In the genomic region with DNA sequence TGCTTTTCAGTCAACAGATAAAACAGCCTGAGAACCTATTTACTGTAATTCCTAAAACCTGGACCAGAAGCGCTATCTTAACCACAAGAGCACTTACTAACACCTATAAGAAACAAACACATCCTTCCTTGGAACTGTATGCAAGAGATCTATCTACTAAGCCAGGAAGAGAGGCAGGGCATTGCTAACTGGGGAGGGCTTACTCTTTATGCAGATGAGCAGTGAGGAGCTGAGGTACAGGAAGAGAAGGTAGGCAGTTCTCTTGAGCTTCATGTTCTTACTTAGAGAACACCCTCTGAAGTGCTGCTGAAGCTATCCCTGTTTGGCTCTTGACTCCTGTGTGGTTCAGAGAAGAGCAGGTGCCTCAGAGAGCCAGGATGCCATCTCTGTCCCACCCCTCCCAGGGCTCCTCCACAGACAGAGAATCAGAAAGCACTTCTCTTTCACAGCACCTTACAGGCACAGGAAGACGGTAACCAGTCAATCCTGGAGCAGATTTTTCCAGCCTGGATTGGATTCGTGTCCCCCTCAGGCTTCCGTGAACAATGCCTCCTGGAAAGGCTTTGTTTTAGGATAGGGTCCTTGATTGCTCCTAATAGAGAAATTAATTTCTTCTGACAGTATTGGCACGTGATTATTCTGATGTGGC, we compare ENCODE assay signal across 12 mouse cellular contexts. TPM values are rescaled to one million over a fixed set of nuclear protein-coding genes. Genes with fewer than 3 reads are reported as not detected.
A peak's percentile ranks its signal among the peaks of the same experiment; 100 is the strongest.
DNase-seq lines count a peak whose midpoint lies in the region; ATAC-seq and TF ChIP-seq lines count a peak whose summit lies in the region.
"Had no signal": no experiment of that assay in that cellular context is flagged by ENCODE, and none has a peak within 500 bp of the region (broad histone marks: within the 10 kb centered on the region; RNA-seq: fewer than 3 reads in every experiment).

A gene (minus strand): TSS at position 463 of the 649 bp plus-strand sequence.

- no peaks in the 10 kb centered on the region for H3K36me3 ChIP-seq in stomach, embryonic 14.5 days (ENCODE audit: control insufficient read depth, insufficient read depth, low read length)
- no peaks in the 10 kb centered on the region for H3K36me3 ChIP-seq in stomach, postnatal 0 days (ENCODE audit: control insufficient read depth, insufficient read depth, low read length)
- H3K36me3 ChIP-seq in embryonic facial prominence, embryonic 11.5 days (replicated peaks; ENCODE audit: control insufficient read depth, insufficient read depth, low read depth, low read length): no peaks in the 10 kb centered on the region
- no peaks in the 10 kb centered on the region for H3K36me3 ChIP-seq in intestine, embryonic 15.5 days
- no peaks in the 10 kb centered on the region for H3K36me3 ChIP-seq in neural tube, embryonic 15.5 days
- H3K36me3 ChIP-seq in liver, embryonic 12.5 days: no peaks in the 10 kb centered on the region

- ATAC-seq in stomach, embryonic 14.5 days (ENCODE audit: insufficient number of reproducible peaks, insufficient read depth, low FRiP score, low read depth): 0 out of 2 replicates have a peak, but pooled peaks have one; percentile 37
- no peak for ATAC-seq in stomach, postnatal 0 days (ENCODE audit: low FRiP score, low TSS enrichment)
- peak; percentile 50; the same call in 1 of the 2 replicates for ATAC-seq in embryonic facial prominence, embryonic 11.5 days (replicated peaks; ENCODE audit: insufficient number of reproducible peaks, low FRiP score, low TSS enrichment, low read depth)
- peak; percentile 75 for ATAC-seq in intestine, embryonic 15.5 days
- peak; percentile 79 for ATAC-seq in neural tube, embryonic 15.5 days (ENCODE audit: low FRiP score)
- ATAC-seq in liver, embryonic 12.5 days: no peak

- no peaks in the 10 kb centered on the region for H3K27me3 ChIP-seq in stomach, embryonic 14.5 days (ENCODE audit: control insufficient read depth, insufficient read depth, low read length)
- H3K27me3 ChIP-seq in stomach, postnatal 0 days (ENCODE audit: control insufficient read depth, insufficient read depth, low read length): no peaks in the 10 kb centered on the region
- H3K27me3 ChIP-seq in embryonic facial prominence, embryonic 11.5 days (ENCODE audit: control insufficient read depth, insufficient read depth, low read length): no peaks in the 10 kb centered on the region
- no peaks in the 10 kb centered on the region for H3K27me3 ChIP-seq in intestine, embryonic 15.5 days (replicated peaks)
- H3K27me3 ChIP-seq in neural tube, embryonic 15.5 days (replicated peaks): no peaks in the 10 kb centered on the region
- H3K27me3 ChIP-seq in liver, embryonic 12.5 days (replicated peaks): no peaks in the 10 kb centered on the region

- no peak for TF ChIP-seq CTCF in stomach, postnatal 0 days (IDR thresholded peaks at IDR 0.05; ENCODE audit: low read depth)
- TF ChIP-seq CTCF in left cerebral cortex, adult 2 months (IDR thresholded peaks at IDR 0.05): no peak

- peak within 1 kb of the TSS; percentile 25; the same call in 1 of the 2 replicates for H3K9ac ChIP-seq in stomach, embryonic 14.5 days (replicated peaks; ENCODE audit: low read depth, low read length)
- no peak within 1 kb of the TSS for H3K9ac ChIP-seq in stomach, postnatal 0 days (ENCODE audit: low read length)
- no peak within 1 kb of the TSS for H3K9ac ChIP-seq in embryonic facial prominence, embryonic 11.5 days (replicated peaks; ENCODE audit: low read length)
- no peak within 1 kb of the TSS for H3K9ac ChIP-seq in intestine, embryonic 15.5 days
- H3K9ac ChIP-seq in neural tube, embryonic 15.5 days (replicated peaks): peak within 1 kb of the TSS; percentile 37; the same call in 1 of the 2 replicates
- H3K9ac ChIP-seq in liver, embryonic 12.5 days: no peak within 1 kb of the TSS

- intact Hi-C loops in left cerebral cortex, postnatal 36 days (cut with DNase I): no loop called here
- intact Hi-C loops in left cerebral cortex, adult 2 months (cut with DNase I): no loop called here

- H3K4me2 ChIP-seq in stomach, embryonic 14.5 days (replicated peaks; ENCODE audit: low read depth, low read length): 0 out of 2 replicates have a peak within 1 kb of the TSS, but pooled peaks have one; percentile 5
- no peak within 1 kb of the TSS for H3K4me2 ChIP-seq in stomach, postnatal 0 days (replicated peaks; ENCODE audit: low read depth)
- H3K4me2 ChIP-seq in embryonic facial prominence, embryonic 11.5 days (ENCODE audit: low read depth, low read length): no peak within 1 kb of the TSS
- 0 out of 2 replicates have a peak within 1 kb of the TSS, but pooled peaks have one; percentile 26 for H3K4me2 ChIP-seq in intestine, embryonic 15.5 days (replicated peaks)
- H3K4me2 ChIP-seq in neural tube, embryonic 15.5 days: peak within 1 kb of the TSS; percentile 51
- H3K4me2 ChIP-seq in liver, embryonic 12.5 days: no peak within 1 kb of the TSS

- H3K4me1 ChIP-seq in stomach, embryonic 14.5 days (ENCODE audit: control insufficient read depth, insufficient read depth, low read length): no peaks in the 10 kb centered on the region
- no peaks in the 10 kb centered on the region for H3K4me1 ChIP-seq in stomach, postnatal 0 days (replicated peaks; ENCODE audit: control insufficient read depth, insufficient read depth)
- H3K4me1 ChIP-seq in embryonic facial prominence, embryonic 11.5 days (ENCODE audit: control insufficient read depth, insufficient read depth, low read length): no peaks in the 10 kb centered on the region
- no peaks in the 10 kb centered on the region for H3K4me1 ChIP-seq in intestine, embryonic 15.5 days (replicated peaks)
- H3K4me1 ChIP-seq in neural tube, embryonic 15.5 days: peaks cover 13% of the 10 kb centered on the region
- no peaks in the 10 kb centered on the region for H3K4me1 ChIP-seq in liver, embryonic 12.5 days

- no peak for TF ChIP-seq EP300 in stomach, postnatal 0 days (optimal IDR thresholded peaks at IDR 0.05)

- 11% methylated on average over 5 of the region's 5 CpGs for WGBS in stomach, embryonic 14.5 days
- 8% methylated on average over 5 of the region's 5 CpGs for WGBS in stomach, postnatal 0 days
- 9% methylated on average over 5 of the region's 5 CpGs for WGBS in embryonic facial prominence, embryonic 11.5 days
- 8% methylated on average over 5 of the region's 5 CpGs for WGBS in intestine, embryonic 15.5 days
- WGBS in neural tube, embryonic 15.5 days: 7% methylated on average over 5 of the region's 5 CpGs
- 19% methylated on average over 5 of the region's 5 CpGs for WGBS in liver, embryonic 12.5 days (ENCODE audit: insufficient replicate concordance)

- H3K27ac ChIP-seq in stomach, embryonic 14.5 days (ENCODE audit: low read length): no peak within 1 kb of the TSS
- no peak within 1 kb of the TSS for H3K27ac ChIP-seq in stomach, postnatal 0 days (replicated peaks)
- no peak within 1 kb of the TSS for H3K27ac ChIP-seq in embryonic facial prominence, embryonic 11.5 days (replicated peaks; ENCODE audit: low read depth, low read length)
- H3K27ac ChIP-seq in intestine, embryonic 15.5 days: no peak within 1 kb of the TSS
- H3K27ac ChIP-seq in neural tube, embryonic 15.5 days (replicated peaks): no peak within 1 kb of the TSS; the same call in 1 of the 2 replicates
- H3K27ac ChIP-seq in left cerebral cortex, adult 2 months: no peak within 1 kb of the TSS
- H3K27ac ChIP-seq in liver, embryonic 12.5 days: no peak within 1 kb of the TSS

- no peaks in the 10 kb centered on the region for H3K9me3 ChIP-seq in stomach, embryonic 14.5 days (ENCODE audit: control insufficient read depth, low read depth, low read length)
- H3K9me3 ChIP-seq in stomach, postnatal 0 days (ENCODE audit: control insufficient read depth, low read length): no peaks in the 10 kb centered on the region
- H3K9me3 ChIP-seq in embryonic facial prominence, embryonic 11.5 days (replicated peaks; ENCODE audit: control insufficient read depth, low read length): no peaks in the 10 kb centered on the region
- H3K9me3 ChIP-seq in intestine, embryonic 15.5 days: no peaks in the 10 kb centered on the region
- no peaks in the 10 kb centered on the region for H3K9me3 ChIP-seq in neural tube, embryonic 15.5 days (replicated peaks)
- no peaks in the 10 kb centered on the region for H3K9me3 ChIP-seq in liver, embryonic 12.5 days (replicated peaks)

- no peak for DNase-seq in stomach, postnatal 0 days (ENCODE audit: low spot score)
- DNase-seq in embryonic facial prominence, embryonic 11.5 days (ENCODE audit: low spot score): peak; percentile 54
- no peak for DNase-seq in left cerebral cortex, postnatal 36 days (ENCODE audit: low spot score in 2 of 2)
- no peak for DNase-seq in left cerebral cortex, adult 2 months (ENCODE audit: extremely low spot score in 1 of 2, low spot score in 2 of 2)
- DNase-seq: adrenal gland, postnatal 10 days; right cerebral cortex, postnatal 14 days had no signal

- H3K4me3 ChIP-seq in stomach, embryonic 14.5 days (ENCODE audit: low read depth, low read length): no peak within 1 kb of the TSS
- no peak within 1 kb of the TSS for H3K4me3 ChIP-seq in stomach, postnatal 0 days (ENCODE audit: low read depth, low read length)
- H3K4me3 ChIP-seq in embryonic facial prominence, embryonic 11.5 days (ENCODE audit: low read depth, low read length): no peak within 1 kb of the TSS
- H3K4me3 ChIP-seq in intestine, embryonic 15.5 days (replicated peaks): no peak within 1 kb of the TSS
- H3K4me3 ChIP-seq in neural tube, embryonic 15.5 days (replicated peaks): peak within 1 kb of the TSS; percentile 27
- H3K4me3 ChIP-seq in left cerebral cortex, adult 2 months: no peak within 1 kb of the TSS
- H3K4me3 ChIP-seq in liver, embryonic 12.5 days: no peak within 1 kb of the TSS

RNA-seq across cellular contexts. Expression of the gene that starts here (rescaled TPM):
- polyA plus RNA-seq in stomach, embryonic 14.5 days (2014; fragmentation: Nextera tagmentation; extraction: Ambion mirVana): 0.10 and 0.32 TPM in 2 replicates
- 0.04 and 0.10 TPM in 2 replicates for polyA plus RNA-seq in stomach, postnatal 0 days (2015; fragmentation: Nextera tagmentation; extraction: Ambion mirVana)
- polyA plus RNA-seq in embryonic facial prominence, embryonic 11.5 days (2014; fragmentation: Nextera tagmentation; extraction: Ambion mirVana): 0.38 and 0.72 TPM in 2 replicates
- polyA plus RNA-seq in intestine, embryonic 15.5 days (2015; fragmentation: Nextera tagmentation; extraction: Ambion mirVana): 0.05 and 0.10 TPM in 2 replicates
- 0.66 and 0.95 TPM in 2 replicates for polyA plus RNA-seq in neural tube, embryonic 15.5 days (2015; fragmentation: Nextera tagmentation; extraction: Ambion mirVana)
- 1 to 10 TPM in 1 of 2 experiments, under 1 TPM in 1; 0.62 to 1.2 TPM for total RNA-seq in left cerebral cortex, postnatal 36 days (2021)
- 1 to 10 TPM; 1.1 to 1.2 TPM for total RNA-seq in left cerebral cortex, adult 2 months (2021)
- polyA plus RNA-seq in liver, embryonic 12.5 days (2016; fragmentation: Nextera tagmentation; extraction: Ambion mirVana): 0.05 TPM in 1 of 2 replicates, not detected in the other
- polyA plus RNA-seq: gonadal fat pad, adult 2 months; liver, embryonic 16.5 days had no signal

Comparison
In these comparisons a context has a peak if more than half of its experiments do, and no peak if none do; other contexts are left out.
1. Peak in ATAC-seq, H3K9ac ChIP-seq and H3K4me2 ChIP-seq in stomach, embryonic 14.5 days; RNA of the gene not detected or under 1 TPM.
2. Peak in DNase-seq and ATAC-seq in embryonic facial prominence, embryonic 11.5 days; RNA of the gene not detected or under 1 TPM.
3. Peak in ATAC-seq and H3K4me2 ChIP-seq in intestine, embryonic 15.5 days; RNA of the gene not detected or under 1 TPM.
4. Peak in ATAC-seq, H3K4me3 ChIP-seq, H3K9ac ChIP-seq and H3K4me2 ChIP-seq in neural tube, embryonic 15.5 days; RNA of the gene not detected or under 1 TPM.